Mouse (Mus musculus) layer of hippocampus, adult 2 months (tissue): Measurements from ENCODE around the gene Fcrl1. TPM values are rescaled to one million over a fixed set of nuclear protein-coding genes. Genes with fewer than 3 reads are reported as not detected.

Experiments
- DNase-seq, 2 experiments: peaks; one replicate each; pipeline ENCODE4 v3.0.0; 2022; ENCODE audit warnings: low spot score in 2 of 2
- H3K27ac ChIP-seq: fragments of 200-600 bp; 2 replicates; pipeline ENCODE4 v1.8.1; 2022
- H3K4me3 ChIP-seq: fragments of 200-600 bp; 2 replicates; pipeline ENCODE4 v1.8.1; 2022; ENCODE audit warnings: mild to moderate bottlenecking
- CTCF ChIP-seq: fragments of 200-600 bp; conservative IDR thresholded peaks from 2 replicates; pipeline ENCODE4 v1.8.1; 2022; ENCODE audit warnings: antibody characterized with exemption, mild to moderate bottlenecking, moderate library complexity
- total RNA-seq, 2 experiments: library from RNA; stranded (reverse); gene quantifications; 2 replicates each; pipeline ENCODE4 v1.2.3; 2021

Fcrl1 gene
- total RNA-seq, 2 experiments from 2014 or later: 0.15 to 0.39 TPM

DNA sequence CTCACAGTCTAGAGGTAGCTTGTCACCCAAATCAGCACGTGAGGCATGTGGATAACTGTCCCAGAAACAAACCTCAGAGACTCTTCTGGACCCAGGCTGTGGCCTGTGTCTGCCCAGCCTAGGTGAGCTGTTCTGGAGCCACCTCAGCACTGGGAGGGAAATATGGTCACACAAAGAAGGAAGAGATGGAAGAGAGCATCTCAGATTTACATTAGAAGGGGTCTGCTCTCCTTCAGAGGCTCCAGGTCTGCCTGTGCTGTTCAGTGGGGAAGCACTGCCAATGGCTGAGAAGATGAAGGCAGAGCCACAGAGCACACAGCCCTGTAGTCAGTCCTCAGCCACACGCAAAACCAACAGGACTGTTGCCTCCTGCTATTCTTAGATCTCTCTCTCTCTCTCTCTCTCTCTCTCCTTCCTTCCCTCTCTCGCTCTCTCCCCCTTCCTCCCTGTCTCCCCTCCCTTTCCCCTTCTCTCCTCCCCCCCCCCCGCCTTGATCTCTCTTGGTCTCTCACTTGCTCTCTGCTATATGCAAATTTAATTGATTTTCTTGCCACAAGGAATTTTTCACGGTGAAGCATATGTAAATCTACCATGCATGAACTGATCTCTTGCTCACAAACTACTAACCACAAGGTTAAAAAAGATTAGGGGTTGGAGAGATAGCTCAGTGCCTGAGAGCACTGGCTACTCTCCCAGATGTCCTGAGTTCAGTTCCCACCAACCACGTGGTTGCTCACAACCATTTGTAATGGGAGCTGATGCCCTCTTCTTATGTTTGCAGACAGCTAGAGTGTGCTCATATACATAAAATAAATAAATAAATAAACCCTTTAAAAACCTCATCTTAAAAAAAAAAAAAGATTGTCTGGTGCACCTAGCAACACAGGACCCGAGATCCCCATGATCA, 5.9 kb downstream of the Fcrl1 start:
- no peak for DNase-seq
- TF ChIP-seq CTCF: no peak
- Histone ChIP-seq H3K4me3 (no peak overlapping the region), H3K27ac (no peak overlapping the region)

DNA sequence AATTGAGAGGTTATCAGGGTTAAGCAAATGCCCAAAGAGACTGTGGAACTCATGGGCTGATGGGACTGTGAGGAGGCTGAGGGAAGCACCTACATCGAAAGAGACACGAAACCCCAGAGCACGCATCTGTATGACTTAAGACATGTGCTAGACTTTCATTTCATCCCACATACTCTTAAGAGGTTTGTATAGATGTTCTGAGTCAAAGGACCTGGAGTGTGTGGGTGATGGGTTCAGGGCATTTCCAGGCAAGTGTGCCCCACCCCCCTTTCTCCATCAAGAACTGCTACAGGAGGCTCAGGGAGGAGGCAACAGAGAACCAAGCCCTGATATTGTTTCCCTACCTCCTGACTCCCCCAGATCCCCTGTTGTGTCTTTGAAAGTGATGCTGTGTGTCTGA, 7.1 kb downstream of the Fcrl1 start:
- no peak overlapping the region for H3K4me3 ChIP-seq
- H3K27ac ChIP-seq: no peak overlapping the region
- DNase-seq: no peak
- TF ChIP-seq CTCF: no peak

DNA sequence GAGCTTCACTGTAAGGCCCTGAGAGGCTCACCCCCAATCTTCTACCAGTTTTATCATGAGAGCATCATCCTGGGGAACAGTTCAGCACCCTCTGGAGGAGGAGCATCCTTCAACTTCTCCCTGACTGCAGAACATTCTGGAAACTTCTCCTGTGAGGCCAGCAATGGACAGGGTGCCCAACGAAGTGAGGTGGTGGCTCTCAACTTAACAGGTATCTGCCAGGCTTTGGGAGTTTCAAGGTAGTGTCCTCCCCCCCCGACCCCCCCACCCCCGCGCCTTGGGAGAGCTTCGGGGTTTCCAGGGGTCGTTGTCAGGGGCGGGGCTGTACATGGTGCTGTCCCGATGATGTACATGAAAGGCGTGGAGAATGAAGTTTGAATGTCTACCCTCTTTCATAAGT, 8.9 kb downstream of the Fcrl1 start:
- Histone ChIP-seq H3K4me3 (no peak overlapping the region), H3K27ac (no peak overlapping the region)
- DNase-seq: no peak
- TF ChIP-seq CTCF: no peak

DNA sequence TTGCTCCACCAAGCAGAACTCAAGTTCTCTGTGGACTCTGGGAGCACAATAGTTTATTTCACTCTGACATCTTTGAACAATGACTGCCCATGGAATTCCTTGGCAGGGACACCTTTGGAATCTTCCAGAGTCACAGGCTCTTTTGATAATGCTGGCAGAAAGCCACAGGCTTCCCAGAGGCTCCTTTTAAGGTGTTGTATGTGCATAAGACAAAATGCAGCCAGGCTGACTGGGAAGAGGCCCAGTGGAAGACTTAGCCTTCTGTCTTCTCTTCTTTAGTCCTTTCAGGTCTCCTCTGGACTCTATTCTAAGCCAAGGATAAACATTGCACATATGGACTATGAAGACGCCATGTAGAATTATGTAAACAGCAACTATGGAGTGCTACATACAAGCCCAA, 14.7 kb downstream of the Fcrl1 start:
- no peak for DNase-seq
- no peak overlapping the region for H3K4me3 ChIP-seq
- no peak overlapping the region for H3K27ac ChIP-seq
- no peak for TF ChIP-seq CTCF

DNA sequence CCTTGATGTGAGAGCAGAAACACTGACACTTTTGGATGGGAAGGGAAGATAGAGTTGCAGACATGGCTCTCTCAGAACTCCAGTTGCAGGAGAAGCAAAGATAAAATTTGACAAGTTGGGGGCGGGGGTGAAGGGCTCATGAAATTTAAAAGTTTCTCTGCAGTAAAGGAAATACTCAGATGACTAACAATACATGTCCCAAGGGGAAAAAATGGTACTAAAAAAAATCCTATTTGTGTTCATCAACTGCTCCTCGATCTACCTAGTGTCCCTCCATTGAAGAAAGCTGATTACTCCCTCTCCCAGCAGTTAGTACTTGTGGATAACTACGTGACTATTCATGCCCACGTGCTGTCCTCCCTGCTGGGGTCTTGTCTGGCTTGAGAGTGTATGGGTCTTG, 22.6 kb downstream of the Fcrl1 start:
- Histone ChIP-seq H3K4me3 (no peak overlapping the region), H3K27ac (no peak overlapping the region)
- no peak for DNase-seq
- no peak for TF ChIP-seq CTCF

DNA sequence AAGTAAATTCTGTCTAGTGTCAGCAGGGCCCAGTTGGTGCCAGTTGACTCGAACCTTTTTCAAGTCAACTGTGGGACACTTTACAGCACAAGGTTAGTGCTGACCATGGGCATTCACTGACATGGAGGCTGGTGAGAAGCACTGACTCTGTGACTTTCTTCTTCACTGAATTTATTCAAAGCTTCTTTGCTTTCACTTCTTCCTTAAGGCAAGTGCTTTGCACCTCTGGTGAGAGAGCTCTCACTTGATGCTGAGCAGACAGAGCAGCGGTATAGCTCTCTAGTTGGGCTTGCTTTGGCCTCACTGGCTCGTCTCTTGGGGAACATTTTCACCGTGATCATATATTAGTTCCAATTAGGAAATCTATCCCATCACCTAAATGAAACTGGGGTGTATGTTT, 23.7 kb downstream of the Fcrl1 start:
- H3K4me3 ChIP-seq: no peak overlapping the region
- no peak for DNase-seq
- H3K27ac ChIP-seq: no peak overlapping the region
- TF ChIP-seq CTCF: no peak

DNA sequence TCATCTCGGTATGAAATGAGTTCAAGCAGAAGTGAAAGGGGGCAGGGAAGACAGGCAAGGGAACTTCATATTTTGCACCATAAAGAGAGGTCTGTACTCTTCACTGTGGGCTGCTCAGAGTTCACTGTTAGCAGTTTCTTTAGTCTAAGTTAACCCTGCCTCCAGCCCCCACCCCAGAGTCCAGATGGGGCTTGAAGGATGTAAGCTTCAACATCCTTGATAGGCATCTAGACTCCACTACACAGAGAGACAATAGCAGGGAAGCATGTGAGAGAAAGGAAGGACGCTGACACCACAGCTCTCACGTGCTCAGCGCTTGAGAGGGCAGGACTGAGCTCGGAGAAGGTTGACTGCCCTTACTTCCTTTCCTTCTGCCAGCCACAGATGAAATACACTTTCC, 25.1 kb downstream of the Fcrl1 start:
- Histone ChIP-seq H3K4me3 (no peak overlapping the region), H3K27ac (no peak overlapping the region)
- DNase-seq: no peak
- no peak for TF ChIP-seq CTCF

DNA sequence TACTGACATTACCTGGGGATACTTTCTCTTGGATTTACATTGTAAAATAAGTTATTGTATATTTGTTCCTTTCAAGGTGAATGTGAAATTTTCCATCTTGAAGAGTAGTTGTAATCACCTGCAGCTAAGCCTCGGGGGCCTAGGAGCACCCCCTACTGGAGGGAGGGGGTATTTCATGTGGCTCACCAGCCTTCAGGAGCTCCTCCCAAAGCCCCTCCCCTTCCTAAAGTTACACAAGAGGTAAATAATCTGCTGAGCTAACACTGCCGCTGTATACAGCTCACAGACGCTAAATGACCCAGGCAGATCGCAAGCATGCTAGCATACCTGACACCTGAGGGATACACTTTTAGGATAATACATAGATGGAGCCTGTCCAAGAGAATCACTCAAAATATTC, 32.0 kb downstream of the Fcrl1 start:
- H3K4me3 ChIP-seq: no peak overlapping the region
- TF ChIP-seq CTCF: peak; percentile 72
- no peak overlapping the region for H3K27ac ChIP-seq
- no peak for DNase-seq

DNA sequence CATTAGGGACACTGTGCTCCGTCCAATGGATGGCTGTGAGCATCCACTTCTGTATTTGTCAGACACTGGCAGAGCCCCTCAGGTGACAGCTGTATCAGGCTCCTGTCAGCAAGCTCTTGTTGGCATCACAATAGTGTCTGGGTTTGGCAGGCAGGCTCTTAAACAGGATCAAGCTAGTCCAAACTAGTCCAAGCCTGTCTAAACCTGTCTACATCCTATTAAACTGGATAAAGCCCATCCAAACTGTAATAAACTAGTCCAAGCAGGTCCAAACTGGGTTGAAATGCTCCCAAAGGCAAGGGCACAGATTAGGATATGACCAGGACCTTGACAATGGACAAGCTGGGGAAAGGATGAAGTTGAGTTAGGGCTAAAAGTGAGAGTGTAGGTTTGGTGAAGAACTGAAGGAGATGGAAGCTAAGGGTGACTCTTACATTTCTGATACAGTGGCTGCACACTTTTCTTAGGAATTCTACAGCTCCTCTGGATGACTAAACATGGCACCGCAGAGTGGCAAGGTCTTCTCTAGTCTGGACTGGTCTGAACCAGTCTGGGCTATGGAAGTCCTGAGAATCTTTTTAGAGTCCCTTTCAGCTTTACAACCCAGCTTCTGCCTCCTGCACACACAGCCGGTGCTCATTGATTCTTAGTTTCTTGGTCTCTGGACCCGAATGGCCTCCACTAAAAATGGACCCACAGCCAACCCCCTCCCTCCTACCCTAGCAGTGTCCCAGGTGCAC, 33.2 kb downstream of the Fcrl1 start:
- no peak for TF ChIP-seq CTCF
- no peak overlapping the region for H3K27ac ChIP-seq
- DNase-seq: no peak
- no peak overlapping the region for H3K4me3 ChIP-seq

DNA sequence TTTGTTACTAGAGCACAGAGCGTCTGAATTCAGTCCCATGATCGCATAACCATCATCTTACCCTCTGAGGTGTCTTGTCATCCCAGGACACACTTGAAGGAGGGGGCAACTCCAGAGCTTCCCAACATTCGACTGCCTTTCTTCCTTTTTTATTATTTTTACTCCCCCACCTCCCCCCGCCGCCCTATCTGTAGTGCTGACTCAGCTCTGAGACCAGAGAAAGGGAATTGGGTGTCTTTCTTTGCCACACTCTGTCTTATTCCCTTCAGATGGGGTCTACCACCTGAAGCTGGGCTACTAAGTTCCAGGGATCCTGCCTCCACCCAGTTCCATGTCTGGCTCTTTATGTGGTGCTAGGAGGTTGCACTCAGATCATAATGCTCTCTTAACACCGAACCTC, 34.4 kb downstream of the Fcrl1 start:
- H3K27ac ChIP-seq: no peak overlapping the region
- no peak for TF ChIP-seq CTCF
- H3K4me3 ChIP-seq: no peak overlapping the region
- DNase-seq: no peak

DNA sequence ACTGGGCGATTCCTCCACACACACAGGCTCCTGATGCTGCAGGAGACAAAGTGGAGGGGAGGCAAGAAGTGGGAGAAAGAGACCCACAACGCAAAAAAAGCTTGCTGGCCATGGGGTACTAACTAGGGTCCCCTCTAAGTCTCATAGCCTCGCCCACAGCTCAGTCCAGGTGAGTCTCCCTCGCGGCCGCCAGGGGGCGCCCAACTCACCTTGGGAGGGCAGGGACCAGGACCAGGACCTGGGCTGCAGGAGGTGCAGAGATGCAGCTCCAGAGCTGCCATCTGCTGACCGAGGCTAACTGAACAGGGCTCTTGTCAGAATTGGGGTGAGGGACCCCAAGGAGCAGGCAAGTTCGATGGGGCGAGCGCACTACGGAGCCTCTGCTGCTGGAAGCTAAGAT, 35.0 kb downstream of the Fcrl1 start:
- TF ChIP-seq CTCF: peak; percentile 90
- DNase-seq: peak in 1 of 2 experiments; percentile 4
- H3K27ac ChIP-seq: no peak overlapping the region
- H3K4me3 ChIP-seq: no peak overlapping the region

DNA sequence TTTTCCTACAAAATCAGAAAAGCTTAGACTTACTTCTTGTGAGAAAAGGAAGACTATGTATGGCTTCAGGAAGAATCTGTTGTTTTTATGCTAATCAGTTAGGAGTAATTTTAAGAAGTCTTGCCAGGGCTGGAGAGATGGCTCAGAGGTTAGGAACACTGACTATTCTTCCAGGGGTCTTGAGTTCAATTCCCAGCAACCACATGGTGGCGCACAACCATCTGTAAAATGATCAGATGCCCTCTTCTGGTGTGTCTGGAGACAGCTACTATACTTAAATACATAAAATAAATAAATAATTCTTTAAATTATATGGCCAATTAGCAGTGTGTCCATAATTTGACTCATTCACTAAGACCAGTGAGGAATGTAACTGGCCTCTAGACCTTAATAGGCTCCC, 44.5 kb downstream of the Fcrl1 start:
- no peak for DNase-seq
- H3K27ac ChIP-seq: no peak overlapping the region
- peak; percentile 47 for TF ChIP-seq CTCF
- H3K4me3 ChIP-seq: no peak overlapping the region

DNA sequence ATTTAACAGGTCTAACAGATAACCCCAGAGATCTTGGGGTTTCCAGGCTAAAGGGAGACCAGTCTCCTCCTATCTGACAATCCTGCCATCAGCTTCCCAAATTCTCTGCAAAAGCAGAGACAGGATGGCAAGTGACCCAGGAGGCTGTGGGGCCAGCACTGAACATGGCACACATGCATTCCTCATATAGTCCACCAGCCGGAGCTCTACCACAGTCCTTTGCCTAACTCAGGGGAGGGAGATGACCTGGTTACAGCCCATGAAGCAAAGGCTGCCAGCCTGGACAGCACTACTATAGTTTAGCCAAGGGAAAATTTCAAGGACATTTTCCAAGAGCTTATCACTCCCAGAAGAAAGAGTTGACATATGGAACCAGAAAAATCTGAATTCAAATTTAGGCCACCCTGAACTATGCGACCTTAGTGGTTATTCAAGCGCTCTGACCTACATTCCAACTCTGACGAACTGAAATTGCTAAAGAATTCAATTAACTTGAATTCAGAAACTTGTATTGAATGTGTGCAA, 46.3 kb downstream of the Fcrl1 start:
- H3K4me3 ChIP-seq: no peak overlapping the region
- no peak overlapping the region for H3K27ac ChIP-seq
- TF ChIP-seq CTCF: no peak
- no peak for DNase-seq
